Mouse (Mus musculus) MEL (cell line): ENCODE results near the gene Igsf23. TPM values are rescaled to one million over a fixed set of nuclear protein-coding genes. Genes with fewer than 3 reads are reported as not detected.

Source experiments
- DNase-seq: peaks from one replicate; pipeline ENCODE4 v3.0.0; 2011; ENCODE audit warnings: low read depth, low spot score
- H3K27ac ChIP-seq: 2 replicates; pipeline ENCODE4 v1.5.1; 2012; ENCODE audit warnings: low read depth, mild to moderate bottlenecking, control low read depth, low read length, moderate library complexity; ENCODE audit not compliant: control insufficient read depth
- H3K27me3 ChIP-seq, 2 experiments: fragments of 150-350 bp in 1 of 2; sonication (generic) in 1 of 2; 2 replicates each; pipeline ENCODE4 v1.6.1; 2012; ENCODE audit warnings: low read length in 2 of 2, mild to moderate bottlenecking in 2 of 2, improper control_type of control experiment in 1 of 2, moderate library complexity in 1 of 2; ENCODE audit not compliant: insufficient read depth in 2 of 2, control insufficient read depth in 1 of 2
- H3K36me3 ChIP-seq, 2 experiments: 2 replicates each; pipeline ENCODE4 v1.6.1; 2012 to 2014; ENCODE audit warnings: low read length in 2 of 2, improper control_type of control experiment in 1 of 2, inconsistent platforms in 1 of 2, mild to moderate bottlenecking in 1 of 2; ENCODE audit not compliant: insufficient read depth in 2 of 2, control insufficient read depth in 1 of 2
- H3K4me1 ChIP-seq, 2 experiments: fragments of 150-350 bp in 1 of 2; sonication (generic) in 1 of 2; 2 replicates each; pipeline ENCODE4 v1.6.1; 2012; ENCODE audit warnings: low read length in 2 of 2, improper control_type of control experiment in 1 of 2, mild to moderate bottlenecking in 1 of 2; ENCODE audit not compliant: insufficient read depth in 2 of 2, control insufficient read depth in 1 of 2
- H3K4me3 ChIP-seq, 2 experiments: fragments of 150-350 bp in 1 of 2; sonication (generic) in 1 of 2; 2 replicates each; pipeline ENCODE4 v1.5.1; 2012; ENCODE audit warnings: low read depth in 2 of 2, low read length in 2 of 2, mild to moderate bottlenecking in 2 of 2, moderate library complexity in 2 of 2, control low read depth in 1 of 2, improper control_type of control experiment in 1 of 2; ENCODE audit not compliant: control insufficient read depth in 1 of 2, insufficient read depth in 1 of 2
- H3K79me2 ChIP-seq: 2 replicates; pipeline ENCODE4 v1.6.1; 2012; ENCODE audit warnings: mild to moderate bottlenecking, low read length, moderate library complexity; ENCODE audit not compliant: control insufficient read depth, poor library complexity, insufficient read depth
- H3K9ac ChIP-seq: 2 replicates; pipeline ENCODE4 v1.6.1; 2012; ENCODE audit warnings: low read depth, mild to moderate bottlenecking, control low read depth, low read length, moderate library complexity; ENCODE audit not compliant: control insufficient read depth, poor library complexity, severe bottlenecking
- H3K9me3 ChIP-seq: fragments of 150-350 bp; sonication (generic); replicated peaks from 2 replicates; pipeline ENCODE4 v1.6.1; 2012; ENCODE audit warnings: mild to moderate bottlenecking, low read length, improper control_type of control experiment, moderate library complexity; ENCODE audit not compliant: insufficient read depth
- BHLHE40 ChIP-seq: IDR thresholded peaks from 2 replicates; pipeline ENCODE4 v1.6.1; 2012; ENCODE audit warnings: low read depth, mild to moderate bottlenecking, inconsistent platforms, low read length, improper control_type of control experiment, borderline replicate concordance
- CHD2 ChIP-seq: IDR thresholded peaks from 2 replicates; pipeline ENCODE4 v1.6.1; 2011; ENCODE audit warnings: low read length, improper control_type of control experiment
- CTCF ChIP-seq, 3 experiments: IDR thresholded peaks in 2 of 3; conservative IDR thresholded peaks in 1 of 3; 2 replicates each; pipeline ENCODE4 v1.5.1; 2011 to 2012; ENCODE audit warnings: low read length in 3 of 3, low read depth in 2 of 3, mild to moderate bottlenecking in 2 of 3, improper control_type of control experiment in 1 of 3, inconsistent platforms in 1 of 3, mixed read lengths in 1 of 3, moderate library complexity in 1 of 3; ENCODE audit not compliant: control insufficient read depth in 1 of 3, insufficient read depth in 1 of 3, poor library complexity in 1 of 3, severe bottlenecking in 1 of 3
- E2F4 ChIP-seq: IDR thresholded peaks from 2 replicates; pipeline ENCODE4 v1.6.1; 2011; ENCODE audit warnings: low read depth, low read length, improper control_type of control experiment, borderline replicate concordance
- EP300 ChIP-seq, 2 experiments: IDR thresholded peaks; 2 replicates each; pipeline ENCODE4 v1.6.1; 2011; ENCODE audit warnings: improper control_type of control experiment in 2 of 2, low read length in 2 of 2, low read depth in 1 of 2, mild to moderate bottlenecking in 1 of 2
- ETS1 ChIP-seq: IDR thresholded peaks from 2 replicates; pipeline ENCODE4 v1.6.1; 2012; ENCODE audit warnings: low read depth, mild to moderate bottlenecking, inconsistent platforms, low read length, improper control_type of control experiment, moderate library complexity
- MAX ChIP-seq: IDR thresholded peaks from 2 replicates; pipeline ENCODE4 v1.6.1; 2011; ENCODE audit warnings: low read length, improper control_type of control experiment
- MEF2A ChIP-seq: IDR thresholded peaks from 2 replicates; pipeline ENCODE4 v1.6.1; 2014; ENCODE audit warnings: low read depth, mild to moderate bottlenecking, inconsistent platforms, low read length, improper control_type of control experiment; ENCODE audit not compliant: poor library complexity, insufficient replicate concordance, severe bottlenecking; ENCODE audit errors: extremely low read depth
- MXI1 ChIP-seq: IDR thresholded peaks from 2 replicates; pipeline ENCODE4 v1.6.1; 2011; ENCODE audit warnings: mild to moderate bottlenecking, low read depth, low read length, improper control_type of control experiment
- NELFE ChIP-seq: IDR thresholded peaks from 2 replicates; pipeline ENCODE4 v1.6.1; 2011; ENCODE audit warnings: low read depth, low read length, improper control_type of control experiment
- POLR2AphosphoS2 ChIP-seq: IDR thresholded peaks from 2 replicates; pipeline ENCODE4 v1.6.1; 2011; ENCODE audit warnings: low read length, improper control_type of control experiment
- POLR2AphosphoS5 ChIP-seq: IDR thresholded peaks from 2 replicates; pipeline ENCODE4 v1.6.1; 2012; ENCODE audit warnings: low read depth, borderline replicate concordance, mild to moderate bottlenecking, inconsistent platforms, low read length, moderate library complexity, mixed read lengths
- RAD21 ChIP-seq: IDR thresholded peaks from 2 replicates; pipeline ENCODE4 v1.6.1; 2011; ENCODE audit warnings: mild to moderate bottlenecking, low read depth, low read length, improper control_type of control experiment
- RCOR1 ChIP-seq: IDR thresholded peaks from 2 replicates; pipeline ENCODE4 v1.6.1; 2012; ENCODE audit warnings: low read depth, mild to moderate bottlenecking, inconsistent platforms, low read length, improper control_type of control experiment
- SIN3A ChIP-seq: IDR thresholded peaks from 2 replicates; pipeline ENCODE4 v1.6.1; 2012; ENCODE audit warnings: low read length, improper control_type of control experiment, inconsistent platforms
- TAL1 ChIP-seq: IDR thresholded peaks from 2 replicates; pipeline ENCODE4 v1.6.1; 2012; ENCODE audit warnings: mild to moderate bottlenecking, inconsistent platforms, low read length, moderate library complexity, mixed read lengths
- TCF12 ChIP-seq: IDR thresholded peaks from 2 replicates; pipeline ENCODE4 v1.6.1; 2014; ENCODE audit warnings: low read depth, mild to moderate bottlenecking, inconsistent platforms, low read length, improper control_type of control experiment, moderate library complexity
- UBTF ChIP-seq: IDR thresholded peaks from 2 replicates; pipeline ENCODE4 v1.6.1; 2012; ENCODE audit warnings: low read depth, mild to moderate bottlenecking, inconsistent platforms, low read length, improper control_type of control experiment, moderate library complexity, borderline replicate concordance; ENCODE audit not compliant: insufficient read depth
- ZMIZ1 ChIP-seq: IDR thresholded peaks from 2 replicates; pipeline ENCODE4 v1.6.1; 2012; ENCODE audit warnings: low read depth, mild to moderate bottlenecking, inconsistent platforms, low read length, improper control_type of control experiment, moderate library complexity
- ZNF384 ChIP-seq: IDR thresholded peaks from 2 replicates; pipeline ENCODE4 v1.6.1; 2012; ENCODE audit warnings: low read depth, mild to moderate bottlenecking, inconsistent platforms, low read length, improper control_type of control experiment
- polyA plus RNA-seq, 2 experiments: library from polyadenylated mRNA; stranded (reverse) in 1 of 2; unstranded in 1 of 2; fragments of >175 nt in 1 of 2; fragments of >200 nt in 1 of 2; gene quantifications; 2 replicates each; pipeline versions ENCODE4 v1.2.1 to v1.2.4; 2012; ENCODE audit warnings: low replicate concordance in 2 of 2, low read depth in 1 of 2; ENCODE audit not compliant: insufficient read length in 2 of 2, insufficient read depth in 1 of 2, missing spikeins in 1 of 2
- total RNA-seq: library from RNA; depleted of rRNA; stranded (reverse); fragments of 300-350 nt; gene quantifications from 2 replicates; pipeline ENCODE4 v1.2.3, GENCODE M21; 2012

The Igsf23 gene
- total and polyA plus RNA-seq, 3 experiments = 0.08 to 0.35 TPM; not detected in 1

DNA sequence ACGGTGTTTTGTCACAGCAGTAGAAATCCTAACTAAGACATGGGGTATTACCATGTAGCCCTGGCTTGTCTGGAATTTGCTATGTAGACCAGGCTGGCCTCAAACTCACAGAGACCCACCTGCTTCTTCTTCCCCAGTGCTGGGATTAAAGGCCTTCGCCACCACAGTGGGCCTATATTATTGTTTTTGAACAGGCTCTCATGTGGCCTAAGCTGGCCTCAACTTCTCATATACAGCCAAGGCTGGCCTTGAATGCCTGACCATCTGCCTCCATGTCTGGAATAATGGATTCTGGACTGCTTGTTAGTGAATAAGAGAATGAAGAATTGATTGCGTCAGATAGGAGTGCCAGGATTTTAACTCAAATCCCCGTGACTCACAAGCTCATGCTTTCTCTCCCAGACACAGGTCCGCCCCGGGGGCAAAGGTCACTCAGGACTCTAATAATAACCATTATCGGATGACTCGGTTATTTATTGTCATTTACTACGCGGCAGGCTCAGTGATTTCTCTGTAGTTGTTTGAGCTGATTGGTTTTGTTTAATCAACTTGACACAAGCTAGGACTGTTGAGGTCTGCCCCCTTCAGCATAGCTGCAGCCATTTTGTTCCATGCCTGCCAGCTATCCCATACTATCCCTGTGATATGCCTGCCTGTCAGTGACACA, 1.9 kb upstream of the Igsf23 start:
- no peak overlapping the region for H3K9ac ChIP-seq
- TF ChIP-seq SIN3A (no peak), MAX (no peak), EP300 (IDR thresholded peaks at IDR 0.05; ENCODE audit: low read depth in 1 of 2, low read length in 2 of 2) (no peak), UBTF (no peak), ZMIZ1 (no peak), ETS1 (no peak), BHLHE40 (no peak), MXI1 (no peak), ZNF384 (no peak), RAD21 (no peak), TCF12 (no peak), CTCF (IDR thresholded peaks at IDR 0.05 in 2 of 3, conservative IDR thresholded peaks at IDR 0.05 in 1 of 3; ENCODE audit: control insufficient read depth in 1 of 3, insufficient read depth in 1 of 3, low read depth in 2 of 3, low read length in 3 of 3, poor library complexity in 1 of 3, severe bottlenecking in 1 of 3) (no peak)
- H3K36me3 ChIP-seq = peaks cover 0 to 2% of the 10 kb centered on the region in 2 experiments; a peak in 1 of 4 replicates
- 0 out of 4 replicates have a peak, but pooled peaks cover 0 to 4% of the 10 kb centered on the region in 2 experiments for H3K4me1 ChIP-seq
- H3K27me3 ChIP-seq = no peaks in the 10 kb centered on the region
- no peaks in the 10 kb centered on the region for H3K9me3 ChIP-seq
- H3K27ac ChIP-seq = no peak overlapping the region
- no peak for DNase-seq
- H3K79me2 ChIP-seq = no peaks in the 10 kb centered on the region
- no peak overlapping the region for H3K4me3 ChIP-seq

DNA sequence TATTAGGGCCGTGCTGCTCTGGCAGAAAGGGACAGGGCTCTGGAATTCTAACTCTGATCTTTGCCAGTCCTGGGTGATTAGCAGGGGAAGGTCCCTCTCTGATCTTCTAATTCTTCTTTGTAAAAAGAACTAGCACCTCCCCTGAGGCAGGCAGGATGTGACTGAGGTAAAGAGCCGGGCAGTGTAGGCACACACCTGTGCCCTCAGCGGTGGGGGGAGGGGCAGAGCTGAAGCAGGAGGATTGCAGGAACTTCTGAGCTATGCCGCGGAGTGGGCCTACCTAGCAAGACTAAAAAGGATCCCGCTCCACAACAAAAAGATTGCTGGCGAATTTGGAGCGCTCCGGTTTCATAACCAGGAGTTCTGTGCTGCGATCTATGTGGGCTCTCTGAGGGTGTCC, 560 bp downstream of the Igsf23 start:
- Histone ChIP-seq H3K79me2 (no peaks in the 10 kb centered on the region), H3K27ac (no peak overlapping the region), H3K27me3 (no peaks in the 10 kb centered on the region), H3K9ac (no peak overlapping the region), H3K4me3 (no peak overlapping the region), H3K36me3 (no peaks in the 10 kb centered on the region), H3K9me3 (no peaks in the 10 kb centered on the region), H3K4me1 (no peaks in the 10 kb centered on the region)
- no peak for TF ChIP-seq SIN3A
- TF ChIP-seq POLR2AphosphoS5 = no peak
- TF ChIP-seq RCOR1 = no peak
- no peak for TF ChIP-seq CTCF (IDR thresholded peaks at IDR 0.05 in 2 of 3, conservative IDR thresholded peaks at IDR 0.05 in 1 of 3; ENCODE audit: control insufficient read depth in 1 of 3, insufficient read depth in 1 of 3, low read depth in 2 of 3, low read length in 3 of 3, poor library complexity in 1 of 3, severe bottlenecking in 1 of 3)
- TF ChIP-seq POLR2AphosphoS2 = no peak
- TF ChIP-seq TAL1 = no peak
- TF ChIP-seq ZNF384 = no peak
- TF ChIP-seq MEF2A = no peak
- no peak for TF ChIP-seq NELFE
- no peak for TF ChIP-seq ETS1
- no peak for TF ChIP-seq RAD21
- no peak for TF ChIP-seq E2F4
- TF ChIP-seq TCF12 = no peak
- TF ChIP-seq MAX = no peak
- no peak for TF ChIP-seq CHD2
- no peak for TF ChIP-seq EP300 (IDR thresholded peaks at IDR 0.05; ENCODE audit: low read depth in 1 of 2, low read length in 2 of 2)
- DNase-seq = no peak
